Mouse (Mus musculus): ENCODE measurements around the gene Ltv1. TPM values are rescaled to one million over a fixed set of nuclear protein-coding genes. Genes with fewer than 3 reads are reported as not detected.
A peak's percentile ranks its signal among the peaks of the same experiment; 100 is the strongest.
"Not testable (repeated sequence)": the region's sequence is repeated elsewhere in the genome, so short reads cannot be mapped to it uniquely, and the experiment has no call there.

Gene Ltv1
- polyA plus RNA-seq, 1 experiment, result 23.5 TPM

DNA sequence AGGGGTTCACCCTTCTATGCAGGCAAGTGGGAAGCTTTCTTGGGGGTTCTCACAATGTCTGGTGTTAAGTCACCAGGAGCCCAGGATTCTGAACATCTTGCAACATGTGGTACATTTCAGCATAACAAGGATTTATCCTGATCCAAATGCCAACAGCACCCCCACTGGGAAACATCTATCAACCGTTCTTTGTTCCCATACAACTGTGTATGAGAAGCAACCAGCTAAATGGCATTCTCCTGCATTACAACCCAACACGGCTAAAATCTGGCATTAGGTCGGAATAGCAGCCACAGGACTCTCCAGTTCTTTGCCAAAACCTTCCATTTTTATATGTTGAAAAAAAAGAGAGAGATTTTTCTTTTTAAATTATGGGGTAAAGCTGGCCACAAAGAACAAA lies 16.5 kb upstream of the Ltv1 start:
- TF ChIP-seq CTCF (IDR thresholded peaks at IDR 0.05; ENCODE audit: borderline replicate concordance, insufficient read depth, low read depth, low read length), result no peak
- no peak for TF ChIP-seq POLR2A (IDR thresholded peaks at IDR 0.05; ENCODE audit: borderline replicate concordance, insufficient read depth, low read length)
- H3K27me3 ChIP-seq (ENCODE audit: control insufficient read depth, insufficient read depth, low read length), result no peaks in the 10 kb centered on the region
- H3K4me1 ChIP-seq (ENCODE audit: control insufficient read depth, insufficient read depth, low read length), result no peaks in the 10 kb centered on the region
- H3K4me3 ChIP-seq (replicated peaks; ENCODE audit: insufficient read depth, low read depth, low read length), result no peak overlapping the region
- DNase-seq, result no peak
- H3K27ac ChIP-seq (ENCODE audit: insufficient read depth, low read length), result no peak overlapping the region
- WGBS, result 27% methylated on average over 3 of the region's 3 CpGs

GRCm38 (mm10) chr10:13209061-13209460 lies 16.1 kb upstream of the Ltv1 start:
- TF ChIP-seq CTCF (IDR thresholded peaks at IDR 0.05; ENCODE audit: borderline replicate concordance, insufficient read depth, low read depth, low read length), result no peak
- no peak for TF ChIP-seq POLR2A (IDR thresholded peaks at IDR 0.05; ENCODE audit: borderline replicate concordance, insufficient read depth, low read length)
- Histone ChIP-seq H3K4me1 (ENCODE audit: control insufficient read depth, insufficient read depth, low read length) (no peaks in the 10 kb centered on the region), H3K27me3 (ENCODE audit: control insufficient read depth, insufficient read depth, low read length) (no peaks in the 10 kb centered on the region), H3K4me3 (replicated peaks; ENCODE audit: insufficient read depth, low read depth, low read length) (no peak overlapping the region), H3K27ac (ENCODE audit: insufficient read depth, low read length) (no peak overlapping the region)
- DNase-seq, result no peak
- 89% methylated on average over 4 of the region's 4 CpGs for WGBS

GRCm38 (mm10) chr10:13201741-13202293 lies 8.8 kb upstream of the Ltv1 start:
- Histone ChIP-seq H3K27ac (ENCODE audit: insufficient read depth, low read length) (no peak overlapping the region), H3K4me1 (ENCODE audit: control insufficient read depth, insufficient read depth, low read length) (no peaks in the 10 kb centered on the region), H3K27me3 (ENCODE audit: control insufficient read depth, insufficient read depth, low read length) (no peaks in the 10 kb centered on the region), H3K4me3 (replicated peaks; ENCODE audit: insufficient read depth, low read depth, low read length) (no peak overlapping the region)
- WGBS, result 95% methylated on average over 6 of the region's 6 CpGs
- no peak for DNase-seq
- no peak for TF ChIP-seq POLR2A (IDR thresholded peaks at IDR 0.05; ENCODE audit: borderline replicate concordance, insufficient read depth, low read length)
- TF ChIP-seq CTCF (IDR thresholded peaks at IDR 0.05; ENCODE audit: borderline replicate concordance, insufficient read depth, low read depth, low read length), result no peak

DNA sequence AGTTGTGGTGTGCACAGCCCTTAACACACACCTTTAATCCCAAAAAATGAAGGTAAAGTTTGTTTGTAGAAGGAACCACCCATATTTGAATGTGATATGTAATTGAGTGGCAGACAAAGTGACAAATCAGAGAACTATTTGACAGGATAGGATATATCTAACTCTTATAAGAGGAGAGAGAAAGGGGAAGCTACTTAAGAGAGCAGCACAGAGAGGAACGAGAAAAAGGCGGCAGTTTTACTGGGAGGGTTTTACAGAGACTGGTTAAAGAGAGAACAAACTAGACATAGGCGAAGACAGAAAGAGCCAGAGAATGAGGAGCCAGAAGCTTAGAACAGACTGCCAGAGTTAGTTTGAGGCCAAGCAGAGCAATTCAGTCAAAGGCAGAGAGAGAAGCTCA lies 7.9 kb upstream of the Ltv1 start:
- H3K4me1 ChIP-seq (ENCODE audit: control insufficient read depth, insufficient read depth, low read length), result no peaks in the 10 kb centered on the region
- no peak overlapping the region for H3K4me3 ChIP-seq (replicated peaks; ENCODE audit: insufficient read depth, low read depth, low read length)
- no peaks in the 10 kb centered on the region for H3K27me3 ChIP-seq (ENCODE audit: control insufficient read depth, insufficient read depth, low read length)
- H3K27ac ChIP-seq (ENCODE audit: insufficient read depth, low read length), result no peak overlapping the region
- 95% methylated on average over 3 of the region's 3 CpGs for WGBS
- no peak for DNase-seq
- no peak for TF ChIP-seq POLR2A (IDR thresholded peaks at IDR 0.05; ENCODE audit: borderline replicate concordance, insufficient read depth, low read length)
- TF ChIP-seq CTCF (IDR thresholded peaks at IDR 0.05; ENCODE audit: borderline replicate concordance, insufficient read depth, low read depth, low read length), result no peak

DNA sequence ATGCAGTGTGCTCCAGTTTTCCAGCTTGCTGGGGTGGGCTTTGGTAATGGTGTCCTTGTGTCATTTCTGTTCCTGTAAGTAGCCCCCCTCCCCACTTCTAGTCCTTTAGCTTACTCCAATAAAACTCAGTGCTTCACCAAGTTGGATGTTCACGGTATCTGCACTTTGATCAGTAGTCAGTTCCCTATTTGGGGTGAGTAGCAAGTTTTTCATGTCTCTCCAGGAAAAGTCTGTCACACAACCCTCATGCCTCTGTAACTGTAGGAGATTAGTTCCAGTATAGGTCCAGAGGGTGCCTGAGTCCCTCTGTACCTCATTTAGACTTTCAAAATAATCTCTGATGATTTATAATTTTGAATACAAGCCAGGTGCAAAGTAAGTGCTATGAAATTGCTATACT lies 6.3 kb upstream of the Ltv1 start:
- H3K27ac ChIP-seq (ENCODE audit: insufficient read depth, low read length), result no peak overlapping the region
- no peak overlapping the region for H3K4me3 ChIP-seq (replicated peaks; ENCODE audit: insufficient read depth, low read depth, low read length)
- H3K4me1 ChIP-seq (ENCODE audit: control insufficient read depth, insufficient read depth, low read length), result no peaks in the 10 kb centered on the region
- WGBS, result 93% methylated on average over 1 of the region's 1 CpGs
- no peaks in the 10 kb centered on the region for H3K27me3 ChIP-seq (ENCODE audit: control insufficient read depth, insufficient read depth, low read length)
- no peak for TF ChIP-seq CTCF (IDR thresholded peaks at IDR 0.05; ENCODE audit: borderline replicate concordance, insufficient read depth, low read depth, low read length)
- no peak for TF ChIP-seq POLR2A (IDR thresholded peaks at IDR 0.05; ENCODE audit: borderline replicate concordance, insufficient read depth, low read length)
- no peak for DNase-seq

DNA sequence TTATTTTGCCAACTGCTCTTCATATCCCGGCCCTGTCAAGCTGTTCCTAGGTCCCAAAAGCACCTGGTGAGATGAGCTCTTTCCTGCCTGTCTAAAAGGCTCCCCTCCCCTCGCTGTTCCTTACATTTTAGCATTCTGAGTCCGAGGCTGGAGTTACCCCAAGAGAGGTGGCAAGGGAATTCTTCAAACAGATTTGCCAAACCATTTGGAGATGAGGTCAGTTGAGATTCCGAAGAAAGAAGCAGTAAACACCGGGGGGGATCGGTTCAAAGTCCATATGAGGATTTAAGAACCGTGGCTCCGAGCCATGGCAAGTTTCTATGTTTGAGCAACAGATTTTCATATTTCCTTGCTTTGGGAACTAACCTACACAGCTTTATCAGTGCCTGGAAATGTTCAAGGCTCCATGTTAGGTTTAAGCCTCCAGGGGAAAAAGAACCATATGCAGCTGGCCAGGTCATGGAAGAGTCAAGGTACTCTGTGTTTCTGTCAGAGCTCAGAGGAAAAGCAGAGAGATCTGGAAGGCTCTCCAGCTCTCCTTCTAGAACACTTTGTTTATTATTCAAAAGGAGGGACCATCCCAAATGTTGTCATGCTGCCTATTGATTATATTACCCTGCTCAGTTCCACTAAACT lies 4.0 kb upstream of the Ltv1 start:
- 21% methylated on average over 8 of the region's 8 CpGs for WGBS
- no peak for DNase-seq
- no peaks in the 10 kb centered on the region for H3K27me3 ChIP-seq (ENCODE audit: control insufficient read depth, insufficient read depth, low read length)
- no peak overlapping the region for H3K4me3 ChIP-seq (replicated peaks; ENCODE audit: insufficient read depth, low read depth, low read length)
- no peaks in the 10 kb centered on the region for H3K4me1 ChIP-seq (ENCODE audit: control insufficient read depth, insufficient read depth, low read length)
- TF ChIP-seq CTCF (IDR thresholded peaks at IDR 0.05; ENCODE audit: borderline replicate concordance, insufficient read depth, low read depth, low read length) (no peak), POLR2A (IDR thresholded peaks at IDR 0.05; ENCODE audit: borderline replicate concordance, insufficient read depth, low read length) (no peak)
- no peak overlapping the region for H3K27ac ChIP-seq (ENCODE audit: insufficient read depth, low read length)

GRCm38 (mm10) chr10:13193496-13193895 lies 528 bp upstream of the Ltv1 start:
- WGBS, result 83% methylated on average over 7 of the region's 7 CpGs
- H3K27me3 ChIP-seq (ENCODE audit: control insufficient read depth, insufficient read depth, low read length); H3K4me1 ChIP-seq (ENCODE audit: control insufficient read depth, insufficient read depth, low read length); H3K27ac ChIP-seq (ENCODE audit: insufficient read depth, low read length): not testable (repeated sequence)
- peak overlapping the region; percentile 72 for H3K4me3 ChIP-seq (replicated peaks; ENCODE audit: insufficient read depth, low read depth, low read length)
- DNase-seq, result peak; percentile 8 to 16

DNA sequence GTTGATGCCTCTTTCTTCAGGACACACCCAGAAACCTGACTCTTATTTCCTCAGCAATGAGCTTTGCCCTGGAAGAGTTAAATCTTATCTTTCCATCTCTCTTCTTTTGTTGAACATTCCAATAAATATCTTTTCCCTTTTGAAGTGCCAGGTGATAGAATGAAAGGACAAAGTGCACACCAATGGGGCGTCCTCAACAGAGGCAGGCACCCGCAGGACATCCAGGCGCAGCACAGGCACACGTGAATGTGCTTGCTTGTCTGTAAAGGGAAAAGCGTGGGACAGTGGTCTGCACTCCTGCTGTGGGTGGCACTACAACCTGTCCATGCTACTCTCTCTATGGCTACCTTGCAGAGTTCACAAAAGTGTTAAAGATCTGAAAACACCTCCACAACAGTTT lies 3.1 kb downstream of the Ltv1 start:
- H3K4me1 ChIP-seq (ENCODE audit: control insufficient read depth, insufficient read depth, low read length), result no peaks in the 10 kb centered on the region
- H3K27me3 ChIP-seq (ENCODE audit: control insufficient read depth, insufficient read depth, low read length), result no peaks in the 10 kb centered on the region
- 89% methylated on average over 5 of the region's 5 CpGs for WGBS
- H3K4me3 ChIP-seq (replicated peaks; ENCODE audit: insufficient read depth, low read depth, low read length), result no peak overlapping the region
- no peak for DNase-seq
- no peak overlapping the region for H3K27ac ChIP-seq (ENCODE audit: insufficient read depth, low read length)
- TF ChIP-seq CTCF (IDR thresholded peaks at IDR 0.05; ENCODE audit: borderline replicate concordance, insufficient read depth, low read depth, low read length), result no peak
- no peak for TF ChIP-seq POLR2A (IDR thresholded peaks at IDR 0.05; ENCODE audit: borderline replicate concordance, insufficient read depth, low read length)

All from cerebellum, adult 2 months (tissue).